Mouse (Mus musculus) hindbrain, embryonic 13.5 days (tissue): ENCODE data around the gene Sox30. TPM values are rescaled to one million over a fixed set of nuclear protein-coding genes. Genes with fewer than 3 reads are reported as not detected.

Source experiments
- ATAC-seq: fragments of 200-750 bp; cut with Nextera tagmentation; 2 replicates; pipeline ENCODE4 v1.8.0; 2017; ENCODE audit warnings: moderate TSS enrichment; ENCODE audit not compliant: low FRiP score
- H3K27ac ChIP-seq: fragments of 300-500 bp; sonication (generic); 2 replicates; pipeline ENCODE4 v1.5.1; 2015; ENCODE audit warnings: inconsistent platforms, mild to moderate bottlenecking, moderate library complexity
- H3K27me3 ChIP-seq: fragments of 300-500 bp; sonication (generic); 2 replicates; pipeline ENCODE4 v1.6.1; 2015; ENCODE audit warnings: mild to moderate bottlenecking, inconsistent platforms
- H3K36me3 ChIP-seq: fragments of 300-500 bp; sonication (generic); 2 replicates; pipeline ENCODE4 v1.6.1; 2015; ENCODE audit warnings: mild to moderate bottlenecking, inconsistent platforms
- H3K4me1 ChIP-seq: fragments of 300-500 bp; sonication (generic); replicated peaks from 2 replicates; pipeline ENCODE4 v1.6.1; 2015; ENCODE audit warnings: inconsistent platforms
- H3K4me2 ChIP-seq: fragments of 300-500 bp; sonication (generic); 2 replicates; pipeline ENCODE4 v1.6.1; 2015; ENCODE audit warnings: inconsistent platforms, mild to moderate bottlenecking, moderate library complexity
- H3K4me3 ChIP-seq: fragments of 300-500 bp; sonication (generic); 2 replicates; pipeline ENCODE4 v1.5.1; 2015; ENCODE audit warnings: mild to moderate bottlenecking, inconsistent platforms
- H3K9ac ChIP-seq: fragments of 300-500 bp; sonication (generic); 2 replicates; pipeline ENCODE4 v1.6.1; 2015; ENCODE audit warnings: mild to moderate bottlenecking, inconsistent platforms
- H3K9me3 ChIP-seq: fragments of 300-500 bp; sonication (generic); 2 replicates; pipeline ENCODE4 v1.6.1; 2016; ENCODE audit warnings: inconsistent platforms
- WGBS: fragments of 180-500 bp; shearing (Covaris S2); methylation state at CpG from one replicate; pipeline ENCODE4 v1.1.7; 2015; 5-methylcytosine and 5-hydroxymethylcytosine counted together
- polyA plus RNA-seq: library from polyadenylated mRNA; unstranded; fragments of >200 nt; fragmentation: Nextera tagmentation; extraction: Ambion mirVana; gene quantifications from 2 replicates; pipeline ENCODE4 v1.2.1, GENCODE M21; 2015

Gene Sox30
- polyA plus RNA-seq, 1 experiment from 2014 or later, result 0.17 TPM

GRCm38 (mm10) chr11:46022983-46023382 lies 42.9 kb downstream of the Sox30 start:
- H3K4me1 ChIP-seq, result 0 out of 2 replicates have a peak, but pooled peaks cover 4% of the 10 kb centered on the region
- no peak overlapping the region for H3K9ac ChIP-seq
- H3K36me3 ChIP-seq, result no peaks in the 10 kb centered on the region
- H3K4me2 ChIP-seq, result no peak overlapping the region
- 91% methylated on average over 6 of the region's 6 CpGs for WGBS
- no peak overlapping the region for H3K4me3 ChIP-seq
- no peak overlapping the region for H3K27ac ChIP-seq
- ATAC-seq, result no peak
- H3K9me3 ChIP-seq, result no peaks in the 10 kb centered on the region
- no peaks in the 10 kb centered on the region for H3K27me3 ChIP-seq

DNA sequence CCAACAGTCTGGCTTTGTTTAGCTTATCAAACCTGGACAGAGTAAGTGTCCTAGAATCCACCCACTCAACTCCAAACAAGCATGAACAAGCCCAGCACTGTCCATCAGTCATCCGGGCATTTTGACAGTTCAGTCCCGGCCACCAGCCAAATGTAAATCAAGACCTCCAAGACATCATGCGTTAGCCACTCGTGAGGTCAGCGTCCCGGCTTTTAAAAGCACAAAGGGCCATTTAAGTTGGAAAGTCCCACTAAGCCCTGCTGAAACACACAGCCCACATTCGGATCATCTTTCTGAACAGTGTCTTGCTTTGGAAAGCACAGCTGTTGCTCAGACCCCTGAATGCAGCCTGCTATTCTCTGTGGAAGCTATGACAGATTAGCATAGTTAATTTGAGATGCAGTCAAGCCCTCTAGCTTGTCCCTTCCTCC lies 45.9 kb downstream of the Sox30 start:
- Histone ChIP-seq H3K4me2 (no peak overlapping the region), H3K27ac (no peak overlapping the region), H3K4me1 (peaks cover 11% of the 10 kb centered on the region; the same call in 1 of the 2 replicates), H3K9me3 (no peaks in the 10 kb centered on the region), H3K4me3 (no peak overlapping the region), H3K9ac (no peak overlapping the region), H3K36me3 (no peaks in the 10 kb centered on the region), H3K27me3 (no peaks in the 10 kb centered on the region)
- no peak for ATAC-seq
- 31% methylated on average over 7 of the region's 7 CpGs for WGBS

GRCm38 (mm10) chr11:46027952-46028814 lies 48.1 kb downstream of the Sox30 start:
- 89% methylated on average over 6 of the region's 6 CpGs for WGBS
- Histone ChIP-seq H3K36me3 (no peaks in the 10 kb centered on the region), H3K4me3 (no peak overlapping the region), H3K4me2 (no peak overlapping the region), H3K4me1 (peaks cover 11% of the 10 kb centered on the region; the same call in 1 of the 2 replicates), H3K9ac (no peak overlapping the region), H3K27me3 (no peaks in the 10 kb centered on the region), H3K9me3 (no peaks in the 10 kb centered on the region), H3K27ac (no peak overlapping the region)
- no peak for ATAC-seq

DNA sequence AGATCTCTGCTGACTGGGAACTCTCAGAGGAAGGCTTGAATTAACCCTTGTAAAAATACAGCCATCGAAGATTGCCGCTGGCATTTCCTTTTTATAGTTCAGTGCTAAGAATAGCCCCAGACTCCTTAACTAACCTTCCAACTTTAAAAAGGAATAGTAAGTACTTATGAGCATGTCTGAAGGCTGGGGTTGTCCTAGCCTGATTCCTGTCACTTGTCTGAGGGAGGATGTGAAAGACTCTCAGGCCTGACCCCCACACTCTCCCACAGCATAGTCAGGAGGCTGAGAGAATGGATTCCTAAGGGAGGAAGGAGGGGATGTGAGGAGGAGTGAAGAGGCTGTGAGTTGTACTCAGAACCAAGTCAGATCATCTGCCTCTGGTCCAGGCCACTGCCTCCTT lies 49.4 kb downstream of the Sox30 start:
- 82% methylated on average over 2 of the region's 2 CpGs for WGBS
- Histone ChIP-seq H3K36me3 (no peaks in the 10 kb centered on the region), H3K4me3 (no peak overlapping the region), H3K9ac (no peak overlapping the region; the same call in 1 of the 2 replicates), H3K4me2 (no peak overlapping the region), H3K9me3 (no peaks in the 10 kb centered on the region), H3K27ac (no peak overlapping the region), H3K4me1 (peaks cover 11% of the 10 kb centered on the region; the same call in 1 of the 2 replicates), H3K27me3 (no peaks in the 10 kb centered on the region)
- no peak for ATAC-seq

DNA sequence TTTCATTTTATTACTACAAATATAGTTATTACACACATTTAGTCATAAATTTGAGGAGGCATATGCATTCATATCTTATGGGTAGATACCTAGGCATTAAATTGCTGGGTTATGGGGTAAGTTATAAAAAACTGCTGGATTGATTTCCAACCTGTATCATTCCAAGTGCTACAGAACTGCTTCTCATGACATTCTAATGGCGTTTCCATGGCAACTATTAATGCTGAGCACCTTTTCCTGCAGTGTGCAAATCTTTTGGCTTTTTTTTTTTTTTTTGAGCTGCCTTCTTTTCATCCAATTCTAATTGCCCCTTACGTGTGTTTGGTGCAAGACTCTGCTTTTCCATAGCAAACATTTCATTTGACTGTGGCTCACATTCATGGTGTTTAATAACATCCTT lies 49.9 kb downstream of the Sox30 start:
- Histone ChIP-seq H3K4me2 (no peak overlapping the region), H3K4me3 (no peak overlapping the region), H3K9me3 (no peaks in the 10 kb centered on the region), H3K9ac (no peak overlapping the region), H3K4me1 (peaks cover 11% of the 10 kb centered on the region; the same call in 1 of the 2 replicates), H3K27me3 (no peaks in the 10 kb centered on the region), H3K36me3 (no peaks in the 10 kb centered on the region), H3K27ac (no peak overlapping the region)
- WGBS, result 66% methylated on average over 2 of the region's 2 CpGs
- ATAC-seq, result no peak

DNA sequence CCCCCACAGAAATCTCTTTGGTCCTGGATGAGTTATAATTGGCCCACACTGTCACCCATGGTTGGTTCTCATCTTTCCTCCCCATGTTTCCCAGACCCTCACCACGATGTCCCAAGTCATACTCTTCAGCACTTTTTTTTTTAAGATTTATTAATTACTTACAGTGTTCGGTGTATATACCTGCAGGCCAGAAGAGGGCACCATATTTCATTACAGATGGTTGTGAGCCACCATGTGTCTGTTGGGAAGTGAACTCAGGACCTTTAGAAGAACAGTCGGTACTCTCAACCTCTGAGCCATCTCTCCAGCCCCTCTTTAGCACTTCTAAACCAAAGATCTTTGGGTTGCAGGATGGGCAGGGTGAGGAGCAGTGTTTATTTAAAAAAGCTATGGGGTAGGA lies 51.4 kb downstream of the Sox30 start:
- Histone ChIP-seq H3K4me3 (no peak overlapping the region), H3K27ac (no peak overlapping the region), H3K4me1 (peaks cover 7% of the 10 kb centered on the region; the same call in 1 of the 2 replicates), H3K27me3 (no peaks in the 10 kb centered on the region), H3K4me2 (no peak overlapping the region), H3K36me3 (no peaks in the 10 kb centered on the region), H3K9me3 (no peaks in the 10 kb centered on the region), H3K9ac (no peak overlapping the region)
- ATAC-seq, result no peak
- 59% methylated on average over 3 of the region's 3 CpGs for WGBS

DNA sequence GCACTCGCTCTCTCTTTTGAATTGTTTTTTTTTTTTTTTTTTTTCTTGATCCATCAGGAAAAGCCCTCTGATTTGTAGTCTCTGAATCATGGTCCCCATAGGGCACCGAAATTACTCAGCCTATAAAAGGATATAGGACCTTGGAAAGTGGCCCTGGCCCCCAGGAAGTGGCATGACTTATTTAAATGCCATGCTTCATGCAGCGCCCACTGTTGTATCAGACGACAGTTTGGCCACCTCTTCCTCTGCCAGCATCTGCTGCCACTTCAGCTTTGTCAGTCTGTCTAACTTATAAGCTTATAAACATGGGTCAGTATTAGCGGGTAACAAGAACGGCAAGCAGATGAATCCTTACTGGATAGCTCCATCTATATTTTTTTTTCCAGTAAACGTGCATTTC lies 52.8 kb downstream of the Sox30 start:
- peaks cover 7% of the 10 kb centered on the region; the same call in 1 of the 2 replicates for H3K4me1 ChIP-seq
- H3K9ac ChIP-seq, result no peak overlapping the region
- no peaks in the 10 kb centered on the region for H3K27me3 ChIP-seq
- no peak overlapping the region for H3K4me3 ChIP-seq
- H3K36me3 ChIP-seq, result no peaks in the 10 kb centered on the region
- no peak for ATAC-seq
- WGBS, result 88% methylated on average over 7 of the region's 7 CpGs
- no peak overlapping the region for H3K4me2 ChIP-seq
- no peaks in the 10 kb centered on the region for H3K9me3 ChIP-seq
- H3K27ac ChIP-seq, result no peak overlapping the region

DNA sequence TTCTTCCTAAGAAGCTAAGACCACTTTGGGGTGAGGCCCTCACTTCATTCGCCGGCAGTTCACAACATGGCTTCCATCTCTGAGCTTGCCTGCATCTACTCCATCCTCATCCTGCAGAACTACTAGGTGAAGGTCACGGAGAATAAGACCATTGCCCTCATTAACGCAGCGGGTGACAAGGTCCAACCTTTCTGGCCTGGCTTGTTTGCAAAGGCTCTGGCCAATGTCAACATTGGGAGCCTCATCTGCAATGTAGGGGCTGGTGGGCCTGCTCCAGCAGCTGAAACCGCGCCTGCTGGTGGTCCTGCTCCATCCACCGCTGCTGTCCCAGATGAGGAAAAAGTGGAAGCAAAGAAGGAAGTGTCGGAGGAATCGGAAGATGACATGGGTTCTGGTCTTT lies 56.3 kb downstream of the Sox30 start:
- H3K9me3 ChIP-seq, result no peaks in the 10 kb centered on the region
- no peak overlapping the region for H3K4me3 ChIP-seq
- H3K27ac ChIP-seq, result no peak overlapping the region
- no peak overlapping the region for H3K4me2 ChIP-seq
- WGBS, result 96% methylated on average over 10 of the region's 10 CpGs
- H3K9ac ChIP-seq, result no peak overlapping the region
- no peaks in the 10 kb centered on the region for H3K36me3 ChIP-seq
- no peaks in the 10 kb centered on the region for H3K27me3 ChIP-seq
- peaks cover 9% of the 10 kb centered on the region for H3K4me1 ChIP-seq
- ATAC-seq, result no peak

- 83% methylated on average over 15 of the region's 15 CpGs for WGBS
- no peak overlapping the region for H3K9ac ChIP-seq
- ATAC-seq, result no peak
- no peaks in the 10 kb centered on the region for H3K36me3 ChIP-seq
- no peak overlapping the region for H3K4me2 ChIP-seq
- no peaks in the 10 kb centered on the region for H3K9me3 ChIP-seq
- no peaks in the 10 kb centered on the region for H3K27me3 ChIP-seq
- H3K27ac ChIP-seq, result peak overlapping the region; percentile 26; the same call in 1 of the 2 replicates
- H3K4me1 ChIP-seq, result peaks cover 9% of the 10 kb centered on the region
- no peak overlapping the region for H3K4me3 ChIP-seq
Measured at GRCm38 (mm10) chr11:46038901-46039300, 58.8 kb downstream of the Sox30 start.

- WGBS, result 72% methylated on average over 11 of the region's 11 CpGs
- Histone ChIP-seq H3K4me3 (no peak overlapping the region), H3K27ac (peak overlapping the region; percentile 26; the same call in 1 of the 2 replicates), H3K9ac (no peak overlapping the region), H3K9me3 (no peaks in the 10 kb centered on the region), H3K4me2 (no peak overlapping the region), H3K27me3 (no peaks in the 10 kb centered on the region), H3K4me1 (peaks cover 9% of the 10 kb centered on the region), H3K36me3 (no peaks in the 10 kb centered on the region)
- ATAC-seq, result no peak
Measured at GRCm38 (mm10) chr11:46039335-46039734, 59.2 kb downstream of the Sox30 start.

DNA sequence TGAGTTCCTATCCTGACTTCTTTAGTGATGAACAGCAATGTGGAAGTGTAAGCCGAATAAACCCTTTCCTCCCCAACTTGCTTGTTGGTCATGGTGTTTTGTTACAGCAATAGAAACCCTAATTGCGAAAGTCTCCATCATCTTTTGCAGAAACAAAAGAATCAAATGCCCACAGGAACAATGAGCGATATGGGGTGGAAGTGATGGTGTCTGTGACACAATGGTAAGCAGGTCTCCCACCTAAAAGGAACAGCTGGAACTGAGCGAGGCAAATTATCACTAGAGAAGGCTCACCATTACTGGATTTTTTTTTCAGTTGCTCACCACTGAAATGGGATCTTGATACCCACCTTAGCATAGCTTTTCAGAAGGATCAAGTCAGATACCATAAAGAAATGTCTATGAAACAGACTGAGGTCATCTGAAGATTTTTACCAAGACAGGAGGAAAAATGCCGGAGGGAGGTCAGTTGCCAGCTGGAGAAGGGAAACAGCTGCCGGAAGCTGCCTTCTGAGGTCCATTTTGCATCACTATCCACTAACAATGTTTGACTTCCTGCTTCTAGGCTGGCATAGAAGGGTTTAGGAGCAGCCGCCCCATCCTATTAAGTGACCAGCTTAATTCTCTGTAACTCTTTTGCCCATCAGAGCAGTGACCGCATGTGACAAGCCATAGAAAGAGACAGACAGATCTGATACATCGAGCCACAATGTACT lies 60.9 kb downstream of the Sox30 start:
- Histone ChIP-seq H3K9ac (no peak overlapping the region), H3K4me2 (no peak overlapping the region), H3K4me3 (no peak overlapping the region), H3K4me1 (peaks cover 9% of the 10 kb centered on the region), H3K36me3 (no peaks in the 10 kb centered on the region), H3K9me3 (no peaks in the 10 kb centered on the region), H3K27ac (no peak overlapping the region), H3K27me3 (no peaks in the 10 kb centered on the region)
- 83% methylated on average over 9 of the region's 9 CpGs for WGBS
- ATAC-seq, result no peak

GRCm38 (mm10) chr11:46041607-46042267 lies 61.6 kb downstream of the Sox30 start:
- Histone ChIP-seq H3K4me2 (no peak overlapping the region), H3K4me1 (peaks cover 9% of the 10 kb centered on the region), H3K27me3 (no peaks in the 10 kb centered on the region), H3K27ac (no peak overlapping the region), H3K36me3 (no peaks in the 10 kb centered on the region), H3K9ac (no peak overlapping the region), H3K4me3 (no peak overlapping the region), H3K9me3 (no peaks in the 10 kb centered on the region)
- ATAC-seq, result no peak
- WGBS, result 83% methylated on average over 12 of the region's 12 CpGs
